Mouse (Mus musculus) monocyte, adult 2 months (primary cell): Measurements from ENCODE around the gene Retreg1.
"Not testable (repeated sequence)": the region's sequence is repeated elsewhere in the genome, so short reads cannot be mapped to it uniquely, and the experiment has no call there.

Source experiments
- DNase-seq, 2 experiments: peaks; one replicate each; pipeline ENCODE4 v3.0.0; 2022; ENCODE audit warnings: low spot score in 2 of 2, low read depth in 1 of 2

Gene Retreg1

DNA sequence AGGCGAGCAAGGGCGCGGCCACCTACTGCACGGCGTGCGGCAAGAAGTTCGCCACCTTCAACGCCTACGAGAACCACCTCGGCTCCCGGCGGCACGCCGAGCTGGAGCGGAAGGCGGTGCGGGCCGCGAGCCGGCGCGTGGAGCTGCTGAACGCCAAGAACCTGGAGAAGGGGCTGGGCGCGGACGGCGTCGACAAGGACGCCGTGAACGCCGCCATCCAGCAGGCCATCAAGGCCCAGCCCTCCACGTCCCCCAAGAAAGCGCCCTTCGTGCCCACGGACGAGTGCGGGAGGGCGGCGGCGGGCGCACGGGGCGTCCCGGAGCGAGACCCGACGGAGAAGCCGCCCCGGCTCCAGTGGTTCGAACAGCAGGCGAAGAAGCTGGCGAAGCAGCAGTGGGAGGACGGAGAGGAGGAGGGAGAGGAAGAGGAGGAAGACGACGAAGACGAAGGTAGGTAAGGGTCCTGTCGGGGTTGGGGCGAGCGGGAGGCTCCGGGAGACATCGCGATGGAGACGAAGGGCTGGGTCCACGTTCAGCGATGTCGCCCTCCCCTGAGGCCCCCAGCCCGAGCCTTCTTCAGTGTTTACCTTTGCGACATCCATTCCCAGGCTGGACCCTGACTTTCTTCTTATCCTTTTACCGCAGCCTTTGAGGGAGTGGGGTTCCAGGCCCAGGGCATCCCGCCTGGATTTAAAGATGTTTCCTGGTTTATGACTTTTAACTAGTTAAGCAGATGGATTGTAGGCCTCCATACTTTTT, 141.9 kb downstream of the Retreg1 start:
- no peak for DNase-seq

GRCm38 (mm10) chr15:25992992-25993727, 150.2 kb downstream of the Retreg1 start:
- DNase-seq = peak in 1 of 2 experiments; percentile 25

DNA sequence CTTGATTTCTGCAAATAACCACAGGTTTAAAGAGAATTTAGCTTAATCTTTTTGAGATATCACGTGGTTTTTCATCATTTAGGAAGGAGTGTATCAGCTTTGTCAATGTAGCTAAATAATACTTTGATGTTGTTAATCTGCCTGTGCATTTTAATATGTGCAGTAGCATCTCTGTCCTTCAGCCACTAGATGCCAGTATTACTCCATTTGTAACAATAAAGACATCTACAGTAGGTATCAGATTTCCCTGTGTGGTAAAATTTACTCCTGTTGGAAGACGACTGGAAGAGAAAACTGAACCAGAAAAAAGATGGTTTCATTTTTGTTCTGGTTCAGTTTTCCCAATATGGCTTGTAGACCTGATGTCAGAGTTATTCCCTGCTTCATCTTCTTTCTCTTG, 152.5 kb downstream of the Retreg1 start:
- no peak for DNase-seq

DNA sequence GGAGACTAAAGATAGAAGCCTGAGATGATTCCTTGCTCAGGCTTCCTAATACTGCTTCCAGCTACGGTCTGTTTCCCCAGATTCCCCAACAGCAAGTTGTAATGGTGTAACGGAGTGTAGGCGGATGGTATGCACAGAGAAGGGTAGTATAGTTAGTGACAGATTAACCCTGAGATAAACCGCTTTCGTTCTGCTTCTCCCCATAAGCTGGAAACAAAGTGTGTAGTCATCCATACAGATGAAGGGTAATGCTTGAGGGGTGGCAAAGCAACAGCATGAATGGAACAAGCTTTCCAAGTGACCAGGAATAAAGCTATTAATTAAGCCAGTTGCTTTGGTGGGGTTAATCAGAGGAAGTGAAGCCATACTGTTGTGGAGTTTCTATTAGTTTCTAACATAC, 156.6 kb downstream of the Retreg1 start:
- DNase-seq = not testable (repeated sequence)

GRCm38 (mm10) chr15:26008621-26009020, 165.6 kb downstream of the Retreg1 start:
- no peak for DNase-seq

DNA sequence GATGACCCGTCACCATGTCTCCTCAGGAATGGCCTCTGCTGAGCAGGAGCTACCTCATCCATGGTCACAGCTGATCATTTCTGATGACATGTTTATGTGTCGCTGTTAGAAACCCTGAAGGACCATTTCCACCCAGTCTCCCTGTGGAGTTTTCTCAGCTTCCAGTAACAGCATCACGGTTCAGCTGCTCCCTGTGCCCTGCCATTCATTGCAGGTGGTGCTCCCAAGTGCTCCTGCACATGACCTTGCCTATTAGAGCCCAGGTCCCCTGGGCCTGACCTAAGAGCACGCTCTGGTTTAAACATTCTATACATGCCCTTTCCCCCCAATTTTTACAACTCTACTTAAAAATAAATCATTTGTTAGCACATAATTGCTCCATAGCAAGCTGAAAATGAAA, 169.9 kb downstream of the Retreg1 start:
- DNase-seq = no peak

GRCm38 (mm10) chr15:26015979-26016665, 173.1 kb downstream of the Retreg1 start:
- DNase-seq = no peak

DNA sequence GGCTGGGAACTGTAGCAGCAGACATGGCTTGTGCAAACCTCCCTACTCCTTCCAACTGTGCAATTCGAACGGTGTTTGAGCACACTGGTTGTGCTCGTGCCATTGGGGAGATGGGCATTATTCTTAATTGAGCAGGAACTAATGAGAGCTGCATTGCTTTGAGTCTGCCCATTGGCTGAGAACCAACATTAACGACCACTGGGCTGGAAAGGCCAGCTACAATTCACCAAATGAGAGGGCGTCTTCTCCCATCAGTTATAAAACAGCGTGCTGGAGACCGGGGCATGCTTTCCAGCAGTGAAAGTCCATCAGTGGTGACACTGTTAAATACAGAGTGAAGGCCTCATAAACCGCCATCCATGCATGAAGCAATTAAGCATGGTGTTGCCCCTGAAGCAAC, 178.7 kb downstream of the Retreg1 start:
- no peak for DNase-seq

DNA sequence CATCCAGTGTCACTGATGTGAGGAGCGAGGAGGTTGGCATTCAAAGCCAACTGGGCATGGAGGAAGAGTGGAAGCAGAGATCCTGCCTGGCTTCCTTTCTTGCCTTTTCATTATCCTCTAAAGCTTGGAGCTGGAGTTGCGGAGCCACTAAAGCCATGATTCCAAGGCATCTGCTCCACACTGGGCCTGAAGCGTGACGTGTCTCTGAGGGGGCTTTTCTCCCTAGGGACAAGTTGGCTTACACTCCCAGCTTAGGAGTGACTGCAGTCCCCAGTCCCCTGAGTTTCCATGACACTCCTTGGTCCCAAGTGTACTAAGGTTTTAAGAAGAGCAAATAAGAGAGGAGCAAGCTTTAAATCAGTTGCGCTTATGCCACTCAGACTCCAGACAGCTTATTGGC, 179.7 kb downstream of the Retreg1 start:
- no peak for DNase-seq
